Mouse (Mus musculus) adrenal gland, postnatal 14 days (tissue): Measurements from ENCODE around the gene Sec22c. TPM values are rescaled to one million over a fixed set of nuclear protein-coding genes. Genes with fewer than 3 reads are reported as not detected.
A peak's percentile ranks its signal among the peaks of the same experiment; 100 is the strongest.

ENCODE experiments used
- DNase-seq: peaks from one replicate; pipeline ENCODE4 v3.0.0; 2021; ENCODE audit warnings: mixed read lengths
- total RNA-seq: library from RNA; stranded (reverse); gene quantifications from 2 replicates; pipeline ENCODE4 v1.2.3, GENCODE M21; 2021

Gene Sec22c
- total RNA-seq, 1 experiment from 2014 or later, result 4.2 TPM

DNA sequence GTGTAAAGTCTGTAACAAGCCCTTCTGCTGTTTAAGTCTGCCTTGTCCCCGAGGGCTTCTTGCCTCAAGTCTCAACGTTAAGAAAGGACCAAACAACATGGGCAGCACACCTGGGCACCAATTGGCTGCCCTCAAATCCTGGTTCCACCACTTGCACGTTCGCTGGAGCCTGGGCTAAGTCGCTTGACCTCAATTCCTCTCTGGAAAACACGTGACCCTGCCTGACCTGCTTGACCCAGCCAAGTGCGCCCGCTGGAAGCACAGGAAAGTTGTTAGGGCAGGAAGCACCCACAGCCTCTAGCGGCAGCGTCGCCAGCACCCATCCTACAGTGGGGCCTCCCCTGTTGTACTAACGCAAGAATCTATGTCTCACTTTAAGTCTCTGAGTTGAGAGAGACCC, 10.6 kb downstream of the Sec22c start:
- no peak for DNase-seq

DNA sequence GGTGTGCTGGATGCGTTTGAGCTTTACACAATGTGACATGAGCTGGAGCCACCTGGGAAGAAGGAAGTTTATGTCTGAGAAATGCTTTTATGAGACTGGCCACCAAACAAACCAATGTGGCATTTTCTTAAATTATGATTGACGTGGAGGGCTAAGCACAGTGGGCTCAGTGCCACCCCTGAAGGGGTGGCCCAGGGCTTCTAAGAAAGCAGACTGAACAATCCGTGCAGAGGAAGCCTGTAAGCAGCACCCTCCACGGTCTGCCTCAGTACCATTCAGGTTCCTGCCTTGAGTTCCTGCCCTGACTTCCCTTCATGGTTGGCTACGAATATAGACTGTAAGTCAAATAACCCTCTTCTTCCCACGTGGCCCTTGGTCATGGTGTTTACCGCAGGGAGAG, 14.6 kb downstream of the Sec22c start:
- no peak for DNase-seq

DNA sequence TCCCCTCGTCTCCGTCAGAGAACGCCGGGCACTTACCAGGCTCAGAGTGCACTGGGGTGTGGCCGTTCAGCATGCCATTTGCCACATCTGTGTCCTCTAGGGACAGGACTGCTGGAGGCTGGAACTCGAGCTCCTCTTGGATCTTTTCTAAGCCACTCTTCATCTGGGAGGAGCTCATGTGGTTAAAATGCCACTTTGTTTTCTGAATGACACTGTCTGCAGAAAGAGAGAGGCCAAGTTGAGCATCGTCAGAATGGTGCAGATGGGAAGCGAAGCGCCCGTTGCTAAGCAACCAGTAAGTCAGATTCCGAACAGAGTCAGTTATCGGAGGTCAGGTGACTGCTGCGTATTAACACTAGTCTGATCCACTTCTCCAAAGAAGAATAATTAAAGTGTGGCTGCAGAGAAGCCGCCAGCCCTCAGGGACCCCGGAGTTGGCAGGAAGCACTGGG, 15.1 kb downstream of the Sec22c start:
- no peak for DNase-seq

DNA sequence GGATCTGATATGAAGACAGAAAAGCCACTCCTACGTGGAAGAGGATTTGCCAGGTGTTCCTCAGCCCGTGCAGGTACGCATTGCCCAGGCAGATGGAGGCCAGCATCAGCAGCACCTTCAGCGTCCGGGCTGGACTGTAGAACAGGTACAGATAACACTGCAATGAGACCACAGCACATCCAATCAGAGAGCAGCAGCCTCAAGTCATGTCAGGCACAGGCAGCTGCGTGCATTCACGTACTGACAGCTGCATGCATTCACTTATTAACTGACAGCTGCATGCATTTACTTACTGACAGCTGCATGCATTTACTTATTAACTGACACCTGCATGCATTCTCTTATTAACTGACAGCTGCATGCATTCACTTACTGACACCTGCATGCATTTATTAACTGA, 20.6 kb downstream of the Sec22c start:
- DNase-seq, result no peak

DNA sequence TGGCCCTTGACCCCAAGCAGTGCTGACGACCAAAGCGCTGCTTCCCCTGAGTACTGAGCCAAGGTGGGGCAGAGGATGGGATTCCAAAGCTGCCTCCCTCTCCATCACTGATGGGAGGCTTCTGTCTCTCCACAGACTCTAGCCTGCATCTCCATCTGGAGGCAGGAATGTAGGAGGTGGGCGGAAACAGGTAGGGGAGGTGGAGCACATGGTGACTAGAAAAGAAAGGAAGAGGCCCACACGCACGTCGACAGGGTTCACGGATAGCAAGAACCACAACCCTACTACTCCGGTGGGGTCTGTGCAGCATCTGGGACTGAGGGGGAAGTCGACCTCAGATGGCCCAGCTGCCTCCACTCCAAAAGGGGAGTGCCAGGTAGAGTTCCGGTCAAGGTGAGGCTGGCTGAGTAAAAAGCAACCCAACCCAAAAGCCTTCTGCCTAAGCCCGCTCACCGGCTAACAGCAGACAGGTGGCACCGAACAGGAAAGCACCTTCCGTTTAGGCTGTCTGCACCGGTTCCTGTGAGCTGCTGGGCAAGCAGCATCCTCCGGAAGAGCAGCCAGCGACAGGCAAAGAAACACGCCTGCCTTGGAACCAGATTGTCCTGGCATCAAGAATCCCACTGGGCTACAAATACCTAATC, 23.1 kb downstream of the Sec22c start:
- DNase-seq, result no peak

DNA sequence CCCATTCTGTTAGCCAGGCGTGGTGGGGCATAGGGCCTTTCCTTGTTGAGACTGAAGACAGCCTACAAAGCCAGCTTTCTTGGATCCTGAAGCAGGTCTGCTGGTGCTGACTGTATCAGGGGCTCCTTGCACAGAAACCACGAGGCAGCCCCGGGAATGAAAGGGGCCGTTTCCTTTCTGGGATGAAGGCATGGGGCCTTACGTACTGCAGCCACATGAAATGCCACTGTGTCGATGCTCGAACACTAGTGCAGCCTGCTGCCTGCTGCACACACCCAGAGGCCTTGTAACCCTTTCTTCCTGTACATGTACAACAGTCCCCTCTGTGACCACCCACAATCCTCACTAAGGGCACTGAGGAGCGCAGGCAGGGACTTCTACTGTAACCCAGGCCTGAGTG, 24.1 kb downstream of the Sec22c start:
- DNase-seq, result no peak

DNA sequence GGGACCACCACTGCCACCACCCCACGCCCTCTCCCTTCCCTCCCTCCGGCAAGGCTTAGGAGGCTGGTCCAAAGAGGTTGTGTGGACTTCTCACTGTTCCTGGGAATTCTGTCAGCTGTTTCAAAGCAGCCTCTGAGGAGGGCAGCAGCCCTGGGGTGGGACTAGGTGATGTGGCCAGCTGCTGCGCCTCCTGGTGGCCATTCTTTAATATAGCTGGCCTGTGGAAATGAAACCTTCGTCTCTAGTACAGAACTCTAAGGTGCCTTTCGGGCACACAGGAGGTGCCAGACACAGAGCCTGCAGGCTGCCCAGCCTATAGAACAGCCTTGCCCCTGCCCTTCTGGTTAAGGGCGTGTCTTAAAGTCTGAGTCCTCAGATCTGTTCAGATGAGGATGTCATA, 25.7 kb downstream of the Sec22c start:
- DNase-seq, result peak; percentile 73

DNA sequence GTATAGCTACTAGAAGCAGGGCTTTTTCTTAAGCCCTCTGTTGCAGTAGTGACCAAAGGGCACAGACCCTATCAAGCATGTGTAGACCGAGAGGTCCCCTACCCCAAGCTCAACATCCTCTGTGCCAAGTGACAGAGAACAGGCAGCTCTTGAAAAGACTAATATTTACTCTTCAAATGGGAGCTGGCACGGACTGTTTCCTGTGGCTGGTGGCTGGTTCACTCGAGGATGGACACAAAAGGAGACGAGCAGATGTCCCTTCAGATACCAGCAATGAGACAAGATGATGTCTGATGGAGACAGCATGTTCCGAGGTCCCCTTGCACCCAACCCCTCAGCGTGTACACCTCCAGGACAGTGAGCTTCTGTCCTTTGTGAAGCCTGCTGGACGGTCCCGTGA, 27.8 kb downstream of the Sec22c start:
- no peak for DNase-seq

DNA sequence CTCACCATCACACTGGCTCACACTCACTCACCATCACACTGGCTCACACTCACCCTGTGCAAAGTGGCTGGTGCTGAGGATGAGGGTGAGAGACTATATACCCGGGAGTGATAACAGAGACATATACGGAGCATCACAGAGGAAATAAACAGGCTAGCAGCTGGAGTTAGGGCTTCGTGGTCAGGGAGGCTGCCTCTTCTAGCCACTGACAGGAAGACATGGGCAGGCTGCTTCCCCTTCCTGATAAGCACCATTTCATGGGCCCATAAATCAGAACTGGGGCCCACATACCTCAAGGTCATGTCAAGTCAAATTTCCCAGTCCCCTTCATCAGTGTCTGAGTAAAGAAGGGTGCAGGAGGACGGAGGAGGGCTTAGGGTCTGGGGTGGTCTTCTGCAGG, 28.2 kb downstream of the Sec22c start:
- DNase-seq, result no peak

DNA sequence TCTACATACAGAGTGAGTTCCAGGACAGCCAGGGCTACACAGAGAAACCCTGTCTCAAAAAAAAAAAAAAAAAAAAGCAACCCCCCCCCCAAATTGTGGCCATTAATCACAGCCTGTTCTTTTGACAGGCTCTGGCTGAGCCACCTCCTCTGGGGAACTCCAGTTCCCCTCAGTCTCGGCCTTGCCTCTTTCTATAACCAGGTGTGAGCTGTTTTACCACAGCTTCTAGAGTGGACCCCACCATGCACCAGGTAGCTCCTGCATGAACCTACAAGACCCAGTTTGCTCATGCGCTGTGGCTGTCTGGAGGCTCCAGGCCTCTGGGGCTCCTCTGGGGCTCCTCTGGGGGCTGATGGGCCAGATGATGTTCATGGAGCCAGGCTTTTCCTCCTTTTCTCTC, 29.7 kb downstream of the Sec22c start:
- DNase-seq, result no peak

DNA sequence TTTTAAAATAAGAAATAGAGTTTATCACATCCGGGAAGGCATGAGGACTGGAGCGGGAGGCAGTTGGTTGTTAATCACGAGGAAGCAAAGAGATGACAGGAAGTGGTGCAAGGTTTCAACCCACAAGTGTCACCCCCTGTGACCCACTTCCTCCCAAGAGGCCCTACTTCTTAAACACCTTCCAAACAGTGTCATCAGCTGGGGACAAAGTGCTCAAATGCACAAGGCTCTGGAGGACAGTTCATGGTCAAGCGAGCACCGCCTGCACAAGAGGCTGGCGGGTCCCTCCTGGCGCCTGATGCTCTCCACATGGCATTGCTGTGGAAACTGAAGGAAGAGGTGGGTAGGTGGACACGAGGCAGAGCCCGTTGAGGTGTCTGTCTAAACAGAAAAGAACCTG, 30.3 kb downstream of the Sec22c start:
- no peak for DNase-seq

DNA sequence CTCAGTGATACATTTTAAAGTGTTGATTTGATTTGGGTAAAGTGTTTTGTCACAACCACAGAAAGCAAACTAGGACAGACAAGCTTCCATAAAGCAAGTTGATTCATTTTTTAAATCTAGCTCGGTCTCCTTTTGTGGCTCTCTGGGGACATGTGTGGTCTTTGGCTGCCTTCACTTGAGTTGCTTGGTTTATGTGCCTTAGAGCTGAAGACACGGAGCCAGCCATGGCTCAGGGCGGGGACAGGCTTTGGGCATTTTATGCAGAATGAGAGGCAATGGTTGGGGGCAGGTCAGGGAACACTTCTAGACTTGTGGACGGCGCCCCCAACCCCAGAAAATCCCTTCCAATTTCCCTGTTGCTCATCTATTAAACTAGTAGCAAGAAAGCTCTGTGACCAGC, 31.6 kb downstream of the Sec22c start:
- no peak for DNase-seq

DNA sequence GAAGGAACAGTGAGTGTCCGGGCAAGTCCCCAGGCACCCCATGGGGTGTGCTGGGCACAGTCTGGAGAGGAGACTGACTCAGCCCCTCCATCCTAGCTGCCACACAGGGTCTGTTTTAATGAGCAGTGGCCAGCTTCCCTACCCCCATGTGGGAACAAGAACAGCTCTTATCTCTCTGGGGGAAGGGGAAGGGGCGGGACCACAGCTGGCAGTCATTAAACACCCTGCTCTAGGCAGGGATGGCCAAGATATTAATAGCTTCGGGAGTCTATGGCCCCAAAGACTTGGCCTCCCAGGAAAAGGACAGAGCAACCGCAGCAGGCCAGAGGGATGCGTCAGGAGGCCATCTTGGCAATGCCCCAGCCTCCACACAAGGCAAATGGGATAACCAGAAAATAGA, 33.0 kb downstream of the Sec22c start:
- no peak for DNase-seq

DNA sequence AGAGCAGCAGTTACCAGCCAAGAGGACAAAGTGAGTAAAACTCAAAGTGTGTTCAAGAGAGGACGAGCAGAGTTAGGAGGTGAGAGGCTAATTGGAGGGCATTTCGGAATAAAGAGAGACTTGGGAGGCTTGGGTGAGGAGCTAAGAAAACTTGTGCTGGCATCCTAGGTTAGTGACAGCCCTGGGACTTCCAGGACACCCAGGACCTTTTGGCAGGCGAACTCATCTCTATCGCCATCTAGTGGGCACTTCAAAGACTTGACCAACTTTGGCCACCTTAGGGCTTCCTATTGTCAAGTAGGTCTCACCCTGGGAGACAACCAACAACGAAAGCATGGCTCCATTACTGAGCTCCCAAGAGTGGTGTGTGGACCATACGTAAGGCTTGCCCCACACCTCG, 34.0 kb downstream of the Sec22c start:
- DNase-seq, result peak; percentile 67

DNA sequence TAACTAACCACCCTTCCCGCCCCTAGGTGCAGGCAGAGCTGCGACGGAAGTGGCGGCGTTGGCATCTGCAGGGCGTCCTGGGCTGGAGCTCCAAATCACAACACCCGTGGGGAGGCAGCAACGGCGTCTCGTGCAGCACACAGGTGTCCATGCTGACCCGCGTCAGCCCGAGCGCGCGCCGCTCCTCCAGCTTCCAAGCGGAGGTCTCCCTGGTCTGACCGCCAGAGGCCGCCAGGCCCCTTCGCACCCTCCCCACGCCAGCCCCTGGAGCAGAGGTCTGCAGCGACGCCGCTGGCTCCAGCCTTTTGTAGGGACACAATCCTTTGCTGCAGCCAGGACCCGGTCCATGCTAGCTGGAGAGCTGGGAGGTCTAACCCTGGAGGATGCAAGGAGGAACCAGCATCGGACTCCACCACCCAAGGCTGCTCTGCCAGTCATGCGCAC, 35.9 kb downstream of the Sec22c start:
- DNase-seq, result peak; percentile 82

DNA sequence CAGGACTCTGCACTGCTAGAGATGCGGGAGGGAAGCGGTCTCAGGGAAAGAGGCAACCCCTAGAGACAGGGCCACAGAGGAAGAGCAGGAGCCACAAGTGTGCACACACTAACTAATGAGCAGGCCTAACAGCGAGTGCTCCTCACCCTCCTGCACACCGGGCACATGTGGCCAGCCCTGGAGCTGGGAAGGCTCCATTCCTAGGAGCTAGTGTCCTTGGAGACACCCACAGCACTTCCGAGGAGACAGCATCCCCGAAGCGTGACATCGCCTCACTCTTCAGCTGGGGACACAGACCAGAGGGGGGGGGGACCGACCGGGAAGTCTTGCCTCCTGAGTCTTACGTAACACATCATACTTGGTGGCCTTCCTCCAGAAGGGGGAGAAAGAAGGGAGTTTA, 37.5 kb downstream of the Sec22c start:
- no peak for DNase-seq

DNA sequence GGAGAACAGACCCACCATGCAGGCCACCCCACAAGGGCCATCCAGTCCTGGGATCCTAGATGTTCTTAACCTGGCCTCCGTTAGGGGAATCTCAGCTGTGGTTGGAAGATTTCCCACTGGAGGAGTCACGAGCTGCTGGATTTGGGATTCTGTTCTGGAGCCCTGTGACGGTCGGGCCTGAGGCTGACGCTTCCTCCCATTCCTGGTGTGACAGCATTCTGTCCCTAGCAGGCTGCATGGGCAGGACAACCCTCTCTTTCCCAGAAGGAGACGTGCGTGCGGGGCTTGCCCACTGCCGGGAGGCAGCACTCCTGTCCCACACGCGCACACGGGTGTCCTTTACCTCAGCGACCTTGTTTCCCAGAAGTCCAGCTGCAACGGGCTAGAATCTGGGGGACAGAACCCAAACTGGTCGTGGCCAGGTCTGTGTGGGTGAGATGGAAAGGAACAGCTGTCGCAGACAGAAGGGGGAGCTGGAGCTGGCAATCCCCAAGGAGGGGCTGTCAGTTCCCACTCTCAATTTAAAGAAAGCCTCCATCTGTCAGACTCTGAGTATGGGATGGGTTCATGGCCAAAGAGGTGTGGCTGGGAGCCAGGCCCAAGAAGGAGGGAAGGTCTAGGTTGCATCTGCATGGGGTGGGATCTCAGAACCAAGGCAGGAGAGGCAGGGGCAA, 38.2 kb downstream of the Sec22c start:
- no peak for DNase-seq

DNA sequence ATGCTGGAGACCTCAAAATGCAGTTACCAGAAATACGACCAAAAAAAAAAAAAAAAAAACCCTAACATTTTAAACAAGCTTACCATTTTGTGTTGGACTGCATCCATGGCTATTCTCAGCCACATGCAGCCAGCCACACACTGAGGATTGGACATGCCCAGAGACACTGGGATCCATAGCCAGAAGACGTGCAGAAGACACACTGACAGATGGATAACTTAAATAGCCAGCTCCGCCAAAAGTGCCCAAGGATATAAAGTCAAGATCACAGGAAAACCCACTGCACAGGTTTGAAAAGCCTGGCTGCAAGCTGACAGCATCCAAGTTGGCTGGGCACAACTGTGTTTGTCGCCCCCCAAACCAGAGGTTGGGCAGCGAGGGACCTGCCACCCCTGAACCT, 41.2 kb downstream of the Sec22c start:
- no peak for DNase-seq

DNA sequence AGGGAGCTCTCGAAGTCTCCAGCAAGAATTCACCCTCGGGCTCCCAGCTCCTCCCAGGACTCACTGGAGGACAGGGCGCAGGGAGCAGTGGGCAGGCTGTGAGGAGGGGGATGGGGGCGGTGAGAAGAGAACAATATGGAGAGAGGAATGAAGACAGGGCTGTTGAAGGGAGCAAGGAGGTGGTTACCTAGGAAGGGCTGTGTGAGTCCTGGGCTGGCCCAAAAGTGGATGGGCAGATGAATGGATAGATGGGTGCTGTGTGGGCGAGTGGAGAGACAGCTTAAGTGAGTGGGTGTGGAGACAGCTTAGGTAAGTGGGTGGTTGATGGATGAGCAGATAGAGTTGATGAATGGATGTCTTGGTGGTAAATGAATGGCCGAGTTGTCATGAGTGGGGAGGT, 41.8 kb downstream of the Sec22c start:
- no peak for DNase-seq

DNA sequence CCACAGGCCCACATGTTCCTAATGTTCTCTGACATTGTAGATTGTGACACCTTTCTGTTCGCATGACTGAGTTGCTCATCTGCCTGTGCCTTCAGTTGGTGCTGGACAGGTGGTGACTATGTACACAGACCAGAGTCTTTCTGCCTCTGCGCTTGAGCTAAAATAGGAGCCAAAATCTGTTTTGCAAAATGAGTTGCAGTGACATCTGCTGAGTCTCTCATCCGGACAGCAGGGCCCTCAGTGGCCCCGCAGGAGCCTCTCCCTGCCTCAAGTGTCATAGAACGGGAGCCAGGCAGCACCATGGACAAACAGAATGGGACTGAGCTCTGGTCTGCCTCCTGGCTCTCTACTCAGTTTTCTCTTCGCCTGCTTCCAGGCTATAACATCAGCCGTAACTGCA, 45.5 kb downstream of the Sec22c start:
- DNase-seq, result no peak

DNA sequence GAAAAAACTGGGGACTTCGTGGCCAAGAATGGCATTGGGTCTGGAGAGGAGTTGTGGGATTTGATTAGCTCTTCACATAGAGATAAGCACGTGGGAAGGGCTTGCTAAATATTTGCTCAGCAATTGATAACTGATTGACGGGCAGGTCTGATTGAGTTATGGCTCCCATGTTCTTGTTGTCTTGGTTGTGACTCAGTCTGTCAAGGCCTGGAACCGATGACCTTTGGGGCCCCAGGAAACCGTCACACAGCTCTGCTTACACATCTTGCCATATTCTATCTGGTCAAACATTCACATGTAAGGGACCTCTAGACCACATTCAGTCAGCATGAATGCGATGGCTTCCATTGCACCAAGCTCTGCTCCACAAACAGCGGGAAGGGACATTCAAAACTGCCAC, 47.0 kb downstream of the Sec22c start:
- no peak for DNase-seq

DNA sequence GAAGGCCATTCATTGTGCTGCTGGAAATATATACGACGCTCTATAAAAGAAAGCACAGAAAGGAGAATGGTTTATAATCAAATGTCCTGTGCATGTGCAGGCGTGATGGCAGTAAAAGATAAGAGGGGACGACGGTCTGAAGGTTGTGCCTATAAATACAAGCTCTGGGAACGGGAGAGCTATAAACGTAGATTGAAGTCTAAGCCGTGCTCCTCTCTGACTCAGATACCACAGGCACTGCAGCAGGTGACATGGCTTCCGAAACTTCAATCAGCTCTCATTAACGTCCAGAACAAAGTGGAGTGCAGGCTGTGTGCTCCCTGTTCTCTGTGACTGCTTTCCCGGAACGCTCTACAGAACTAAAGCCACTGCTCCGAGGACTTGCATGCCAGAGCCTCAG, 48.1 kb downstream of the Sec22c start:
- DNase-seq, result no peak

DNA sequence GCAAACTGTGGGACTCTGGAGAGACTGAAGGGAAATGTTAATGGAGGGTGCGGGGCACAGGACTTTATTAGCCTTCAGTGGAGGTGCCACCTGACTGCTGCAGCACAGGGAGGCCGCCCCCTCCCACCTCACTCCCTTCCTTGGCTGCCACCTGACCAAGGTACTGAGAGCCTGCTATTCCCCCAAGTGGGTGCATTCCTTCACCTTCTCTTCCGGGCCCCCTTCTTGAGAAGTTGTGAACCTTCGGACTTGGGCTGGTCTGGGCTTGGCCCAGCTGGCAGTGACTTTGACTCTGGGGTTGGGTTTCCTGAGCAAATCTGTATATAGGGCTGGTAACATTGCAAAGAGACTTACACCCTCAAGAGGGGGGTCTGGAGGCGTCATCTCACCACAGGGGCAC, 49.0 kb downstream of the Sec22c start:
- DNase-seq, result no peak

DNA sequence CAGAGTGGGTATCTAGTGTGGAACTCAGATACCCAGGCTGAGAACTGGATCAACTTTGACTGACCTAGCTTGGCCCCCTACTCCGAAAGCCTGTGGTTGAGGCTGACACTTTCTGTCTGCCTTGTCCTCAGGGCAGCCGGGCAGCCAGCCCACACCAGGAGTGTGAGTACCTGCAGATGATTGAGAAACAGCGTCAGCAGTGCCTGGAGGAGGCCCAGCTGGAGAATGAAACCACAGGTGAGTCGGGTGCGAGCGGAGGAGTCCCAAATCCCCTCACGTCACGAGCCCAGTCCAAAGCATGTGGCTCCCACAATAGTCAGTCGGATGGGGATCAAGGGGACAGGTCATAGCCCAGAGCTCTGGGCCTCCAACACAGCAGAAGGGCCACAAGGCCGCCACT, 51.6 kb downstream of the Sec22c start:
- no peak for DNase-seq
